Mouse (Mus musculus) stomach, postnatal 0 days (tissue): ENCODE data around the gene 1700113H08Rik. TPM values are rescaled to one million over a fixed set of nuclear protein-coding genes. Genes with fewer than 3 reads are reported as not detected.
A peak's percentile ranks its signal among the peaks of the same experiment; 100 is the strongest.

Experiments used
- ATAC-seq: fragments of 200-750 bp; cut with Nextera tagmentation; 2 replicates; pipeline ENCODE4 v1.8.0; 2017; ENCODE audit not compliant: low FRiP score, low TSS enrichment
- DNase-seq: peaks from one replicate; pipeline ENCODE4 v3.0.0-alpha.2; 2016; ENCODE audit warnings: low spot score
- H3K27ac ChIP-seq: fragments of 300-500 bp; sonication (generic); replicated peaks from 2 replicates; pipeline ENCODE4 v1.5.1; 2014; ENCODE audit warnings: mild to moderate bottlenecking, control low read depth
- H3K27me3 ChIP-seq: fragments of 300-500 bp; sonication (generic); 2 replicates; pipeline ENCODE4 v1.6.1; 2014; ENCODE audit warnings: low read length; ENCODE audit not compliant: control insufficient read depth, insufficient read depth
- H3K36me3 ChIP-seq: fragments of 300-500 bp; sonication (generic); 2 replicates; pipeline ENCODE4 v1.6.1; 2014; ENCODE audit warnings: low read length, mixed read lengths; ENCODE audit not compliant: control insufficient read depth, insufficient read depth
- H3K4me1 ChIP-seq: fragments of 300-500 bp; sonication (generic); replicated peaks from 2 replicates; pipeline ENCODE4 v1.6.1; 2014; ENCODE audit warnings: antibody characterized with exemption; ENCODE audit not compliant: control insufficient read depth, insufficient read depth
- H3K4me2 ChIP-seq: fragments of 300-500 bp; sonication (generic); replicated peaks from 2 replicates; pipeline ENCODE4 v1.6.1; 2014; ENCODE audit warnings: low read depth, mild to moderate bottlenecking, control low read depth, moderate library complexity
- H3K4me3 ChIP-seq: fragments of 300-500 bp; sonication (generic); 2 replicates; pipeline ENCODE4 v1.5.1; 2014; ENCODE audit warnings: low read depth, low read length, control low read depth
- H3K9ac ChIP-seq: fragments of 300-500 bp; sonication (generic); 2 replicates; pipeline ENCODE4 v1.6.1; 2014; ENCODE audit warnings: mild to moderate bottlenecking, low read length, control low read depth, mixed read lengths
- H3K9me3 ChIP-seq: fragments of 300-500 bp; sonication (generic); 2 replicates; pipeline ENCODE4 v1.6.1; 2016; ENCODE audit warnings: low read length; ENCODE audit not compliant: control insufficient read depth
- CTCF ChIP-seq: IDR thresholded peaks from 2 replicates; pipeline ENCODE4 v1.5.1; 2016; ENCODE audit warnings: antibody characterized with exemption, low read depth, mild to moderate bottlenecking, moderate library complexity
- EP300 ChIP-seq: optimal IDR thresholded peaks from 2 replicates; pipeline ENCODE3; 2016; ENCODE audit warnings: antibody characterized with exemption
- WGBS: fragments of 180-500 bp; shearing (Covaris S2); extraction: QIAGEN DNeasy Blood & Tissue Kit; methylation state at CpG from one replicate; pipeline ENCODE4 v1.1.7; 2014; 5-methylcytosine and 5-hydroxymethylcytosine counted together
- polyA plus RNA-seq: library from polyadenylated mRNA; unstranded; fragments of >200 nt; fragmentation: Nextera tagmentation; extraction: Ambion mirVana; gene quantifications from 2 replicates; pipeline ENCODE4 v1.2.1, GENCODE M21; 2015

Gene 1700113H08Rik
- polyA plus RNA-seq, 1 experiment from 2014 or later, result not detected

DNA sequence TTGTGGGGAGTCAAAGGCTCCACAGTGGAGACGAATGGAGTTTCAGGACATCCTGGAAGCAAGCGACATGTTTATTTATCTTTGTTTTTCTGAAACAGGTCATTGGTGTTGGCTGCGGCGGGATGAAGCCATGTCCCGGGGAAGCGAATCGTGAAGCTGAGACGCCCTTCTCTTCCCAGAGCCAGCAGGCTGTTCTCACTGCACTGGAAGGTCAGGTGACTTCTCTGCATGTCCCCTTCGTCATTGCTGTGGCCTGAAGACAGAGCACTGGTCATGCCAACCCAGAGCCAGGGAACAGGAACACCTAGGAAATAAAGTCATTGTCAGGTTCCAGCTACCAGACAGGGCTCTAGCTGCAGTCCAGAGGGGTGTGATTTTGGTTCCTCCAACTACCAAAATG, 39.0 kb upstream of the 1700113H08Rik start:
- H3K27ac ChIP-seq, result no peak overlapping the region
- H3K9ac ChIP-seq, result no peak overlapping the region
- ATAC-seq (no peak), DNase-seq (no peak)
- TF ChIP-seq EP300, result no peak
- no peak for TF ChIP-seq CTCF
- no peak overlapping the region for H3K4me2 ChIP-seq
- WGBS, result 65% methylated on average over 9 of the region's 9 CpGs
- H3K27me3 ChIP-seq, result no peaks in the 10 kb centered on the region
- H3K36me3 ChIP-seq, result no peaks in the 10 kb centered on the region
- no peaks in the 10 kb centered on the region for H3K9me3 ChIP-seq
- no peaks in the 10 kb centered on the region for H3K4me1 ChIP-seq
- no peak overlapping the region for H3K4me3 ChIP-seq

DNA sequence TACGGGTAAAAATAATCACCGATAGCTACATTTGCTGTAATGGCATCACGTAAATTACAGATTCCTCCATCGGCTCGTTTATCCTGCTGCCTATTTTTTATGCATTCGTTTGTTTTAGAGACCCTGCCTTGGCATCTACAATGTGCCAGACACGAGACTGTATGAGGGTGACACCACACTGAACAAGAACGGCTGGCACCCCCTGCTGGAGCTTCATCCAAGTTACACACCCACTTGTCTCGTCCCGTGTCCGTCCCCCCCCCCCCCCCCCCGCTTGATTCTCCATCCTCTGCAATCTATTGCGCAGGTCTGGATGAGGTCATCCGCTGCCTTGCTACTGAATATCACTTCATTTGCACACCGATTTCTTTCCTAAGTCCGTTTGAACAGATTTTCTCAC, 37.1 kb upstream of the 1700113H08Rik start:
- H3K4me2 ChIP-seq, result no peak overlapping the region
- no peak for ATAC-seq
- H3K27ac ChIP-seq, result no peak overlapping the region
- no peaks in the 10 kb centered on the region for H3K36me3 ChIP-seq
- H3K4me3 ChIP-seq, result no peak overlapping the region
- WGBS, result 54% methylated on average over 14 of the region's 16 CpGs
- TF ChIP-seq CTCF (peak; percentile 63), EP300 (no peak)
- DNase-seq, result peak; percentile 53
- H3K27me3 ChIP-seq, result no peaks in the 10 kb centered on the region
- H3K9ac ChIP-seq, result no peak overlapping the region
- no peaks in the 10 kb centered on the region for H3K9me3 ChIP-seq
- no peaks in the 10 kb centered on the region for H3K4me1 ChIP-seq

DNA sequence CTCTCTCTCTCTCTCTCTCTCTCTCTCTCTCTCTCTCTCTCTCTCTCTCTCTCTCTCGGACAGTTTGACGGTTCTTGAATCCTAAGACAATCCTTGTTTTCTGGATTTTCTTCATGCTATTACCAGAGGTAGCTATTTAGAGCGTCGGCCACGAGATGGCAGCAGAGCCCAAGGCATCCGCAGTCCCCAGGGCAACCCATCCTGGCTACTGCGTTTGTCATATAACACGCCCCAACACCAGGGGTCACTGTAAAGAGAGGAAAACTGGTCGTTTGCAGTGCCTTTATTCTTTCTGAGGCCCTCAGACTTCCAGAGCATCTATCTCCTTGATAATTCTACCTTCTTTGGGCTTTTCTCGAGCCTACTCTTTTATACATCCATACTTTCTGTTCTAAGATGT, 33.0 kb upstream of the 1700113H08Rik start:
- Histone ChIP-seq H3K9ac (no peak overlapping the region), H3K4me2 (no peak overlapping the region), H3K4me3 (no peak overlapping the region), H3K27ac (no peak overlapping the region), H3K9me3 (no peaks in the 10 kb centered on the region), H3K4me1 (no peaks in the 10 kb centered on the region), H3K36me3 (no peaks in the 10 kb centered on the region), H3K27me3 (no peaks in the 10 kb centered on the region; the same call in 1 of the 2 replicates)
- TF ChIP-seq EP300, result no peak
- peak; percentile 97 for TF ChIP-seq CTCF
- ATAC-seq (peak; percentile 89), DNase-seq (peak; percentile 86)
- WGBS, result 2% methylated on average over 8 of the region's 10 CpGs

DNA sequence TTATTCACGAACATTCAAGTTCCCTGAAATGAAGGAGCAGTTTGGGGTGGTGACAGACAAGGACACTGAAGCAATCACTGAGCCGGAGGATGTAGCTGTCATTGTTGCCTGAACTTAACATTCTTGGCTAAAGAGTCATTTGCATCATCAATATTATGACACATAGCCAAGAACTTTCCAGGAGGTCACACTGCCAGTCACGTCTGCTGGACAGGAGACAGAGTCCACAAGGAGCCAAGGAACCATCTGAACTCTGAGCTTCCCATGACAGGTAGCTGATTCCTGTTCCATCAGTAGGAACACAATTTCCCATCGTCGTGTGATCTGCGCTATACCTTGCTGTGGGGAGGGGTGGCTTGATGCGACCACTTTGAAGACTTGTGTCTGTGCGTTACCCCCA, 25.1 kb upstream of the 1700113H08Rik start:
- Histone ChIP-seq H3K4me2 (no peak overlapping the region), H3K4me1 (no peaks in the 10 kb centered on the region), H3K9me3 (no peaks in the 10 kb centered on the region), H3K36me3 (no peaks in the 10 kb centered on the region), H3K27ac (no peak overlapping the region), H3K27me3 (no peaks in the 10 kb centered on the region), H3K9ac (no peak overlapping the region), H3K4me3 (no peak overlapping the region)
- TF ChIP-seq EP300 (no peak), CTCF (no peak)
- 80% methylated on average over 8 of the region's 8 CpGs for WGBS
- no peak for ATAC-seq
- no peak for DNase-seq

DNA sequence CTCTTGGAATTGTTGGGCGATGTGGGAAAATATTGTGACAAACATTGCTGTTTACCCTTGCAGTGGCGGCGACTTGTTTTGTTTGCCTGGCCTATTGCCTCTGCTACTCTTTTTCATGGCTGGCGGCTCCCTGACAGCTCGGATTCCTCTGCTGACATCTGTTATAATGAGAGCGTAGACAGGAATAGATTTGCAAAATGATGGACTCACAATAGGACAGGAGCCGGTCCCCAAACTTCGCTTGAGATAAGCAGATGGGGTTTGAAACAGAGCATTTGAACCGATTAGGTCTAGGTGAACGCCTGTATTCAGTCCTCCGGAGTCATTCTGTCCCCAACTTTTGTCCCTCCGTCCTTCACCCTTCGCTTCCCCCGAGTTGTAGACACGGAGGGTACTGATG, 22.0 kb upstream of the 1700113H08Rik start:
- H3K27me3 ChIP-seq, result no peaks in the 10 kb centered on the region
- no peak overlapping the region for H3K4me2 ChIP-seq
- H3K4me1 ChIP-seq, result no peaks in the 10 kb centered on the region
- TF ChIP-seq CTCF (no peak), EP300 (no peak)
- no peak for DNase-seq
- no peak overlapping the region for H3K4me3 ChIP-seq
- 64% methylated on average over 15 of the region's 15 CpGs for WGBS
- no peaks in the 10 kb centered on the region for H3K9me3 ChIP-seq
- no peak overlapping the region for H3K27ac ChIP-seq
- H3K36me3 ChIP-seq, result no peaks in the 10 kb centered on the region
- no peak overlapping the region for H3K9ac ChIP-seq
- ATAC-seq, result no peak

DNA sequence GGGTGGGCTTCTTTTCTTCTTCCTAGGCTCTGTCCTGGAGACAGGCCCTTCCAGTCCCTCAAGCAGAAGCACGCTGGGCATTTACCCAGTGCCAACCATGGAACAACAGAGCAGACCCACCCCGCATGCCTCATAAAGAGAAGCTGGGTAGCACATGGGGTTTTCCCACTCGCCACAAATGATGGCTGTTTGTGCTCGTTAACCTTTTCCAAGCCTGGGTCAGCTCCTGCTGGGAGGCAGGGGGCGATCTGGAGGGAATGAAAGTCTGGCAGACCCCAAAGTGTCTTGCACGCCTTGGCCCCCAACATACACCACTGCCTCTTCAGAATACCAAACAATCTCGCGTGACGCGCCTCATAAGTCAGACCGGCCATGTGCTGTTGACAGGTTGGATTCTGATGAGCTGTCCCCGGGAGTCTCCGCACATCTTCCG, 21.6 kb upstream of the 1700113H08Rik start:
- no peaks in the 10 kb centered on the region for H3K36me3 ChIP-seq
- TF ChIP-seq CTCF (no peak), EP300 (no peak)
- H3K27ac ChIP-seq, result no peak overlapping the region
- 66% methylated on average over 14 of the region's 14 CpGs for WGBS
- no peaks in the 10 kb centered on the region for H3K27me3 ChIP-seq
- H3K9ac ChIP-seq, result no peak overlapping the region
- H3K9me3 ChIP-seq, result no peaks in the 10 kb centered on the region
- no peaks in the 10 kb centered on the region for H3K4me1 ChIP-seq
- H3K4me3 ChIP-seq, result no peak overlapping the region
- no peak overlapping the region for H3K4me2 ChIP-seq
- ATAC-seq (no peak), DNase-seq (no peak)
